Mouse (Mus musculus) G1E (cell line): ENCODE results near the gene Ucma. TPM values are rescaled to one million over a fixed set of nuclear protein-coding genes. Genes with fewer than 3 reads are reported as not detected.

Source experiments
- ATAC-seq: 2 replicates; pipeline ENCODE4 v1.8.0; 2016; ENCODE audit warnings: mild to moderate bottlenecking; ENCODE audit not compliant: insufficient number of reproducible peaks, poor library complexity, low FRiP score, severe bottlenecking; ENCODE audit errors: extremely low read depth
- DNase-seq: peaks from one replicate; pipeline ENCODE4 v3.0.0; 2012; ENCODE audit warnings: low spot score
- H3K27me3 ChIP-seq: 2 replicates; pipeline ENCODE4 v1.6.1; 2012; ENCODE audit warnings: mild to moderate bottlenecking, low read length, inconsistent platforms; ENCODE audit not compliant: insufficient read depth
- H3K36me3 ChIP-seq: replicated peaks from 2 replicates; pipeline ENCODE3; 2012; ENCODE audit warnings: mild to moderate bottlenecking, inconsistent platforms
- H3K4me1 ChIP-seq: 2 replicates; pipeline ENCODE4 v1.6.1; 2012; ENCODE audit warnings: low read depth, low read length, inconsistent platforms, mixed read lengths; ENCODE audit not compliant: insufficient read depth
- H3K4me3 ChIP-seq: 2 replicates; pipeline ENCODE4 v1.5.1; 2012; ENCODE audit warnings: low read depth, mild to moderate bottlenecking, inconsistent platforms, low read length, moderate library complexity, mixed read lengths
- H3K9me3 ChIP-seq: replicated peaks from 2 replicates; pipeline ENCODE4 v1.6.1; 2012; ENCODE audit warnings: inconsistent platforms
- CTCF ChIP-seq: IDR thresholded peaks from 2 replicates; pipeline ENCODE4 v1.5.1; 2012; ENCODE audit warnings: low read depth, low read length, inconsistent platforms, mixed read lengths
- GATA1 ChIP-seq: IDR thresholded peaks from 2 replicates; pipeline ENCODE4 v1.6.1; 2012; ENCODE audit warnings: borderline replicate concordance, low read length, inconsistent platforms, mixed read lengths
- GATA2 ChIP-seq: IDR thresholded peaks from 2 replicates; pipeline ENCODE4 v1.6.1; 2012; ENCODE audit warnings: low read depth, low read length, inconsistent platforms, borderline replicate concordance
- POLR2AphosphoS5 ChIP-seq: IDR thresholded peaks from 2 replicates; pipeline ENCODE4 v1.6.1; 2012; ENCODE audit warnings: low read depth, low read length, inconsistent platforms; ENCODE audit not compliant: insufficient replicate concordance
- TAL1 ChIP-seq: conservative IDR thresholded peaks from 2 replicates; pipeline ENCODE4 v1.6.1; 2012; ENCODE audit warnings: low read depth, low read length, inconsistent platforms, mixed read lengths
- polyA plus RNA-seq: library from polyadenylated mRNA; stranded (reverse); fragments of >175 nt; gene quantifications from 2 replicates; pipeline ENCODE4 v1.2.3, GENCODE M21; 2012
- total RNA-seq, 2 experiments: library from RNA; stranded (forward) in 1 of 2; stranded (reverse) in 1 of 2; fragments of 200-1000 nt in 1 of 2; fragments of >200 nt in 1 of 2; fragmentation: Nextera tagmentation in 1 of 2; gene quantifications; 2 replicates each; pipeline ENCODE4 v1.2.3; 2014 to 2017

Ucma gene
- total and polyA plus RNA-seq, 3 experiments: not detected

- Histone ChIP-seq H3K4me1 (peaks cover 13% of the 10 kb centered on the region), H3K36me3 (peaks cover 87% of the 10 kb centered on the region), H3K9me3 (no peaks in the 10 kb centered on the region), H3K27me3 (no peaks in the 10 kb centered on the region), H3K4me3 (no peak overlapping the region)
- no peak for TF ChIP-seq POLR2AphosphoS5
- TF ChIP-seq TAL1: no peak
- no peak for TF ChIP-seq GATA1
- no peak for TF ChIP-seq GATA2
- no peak for TF ChIP-seq CTCF
- DNase-seq: no peak
- ATAC-seq: no peak
These were observed 56.7 kb downstream of the Ucma start for GRCm38 (mm10) chr2:5032665-5033064.

DNA sequence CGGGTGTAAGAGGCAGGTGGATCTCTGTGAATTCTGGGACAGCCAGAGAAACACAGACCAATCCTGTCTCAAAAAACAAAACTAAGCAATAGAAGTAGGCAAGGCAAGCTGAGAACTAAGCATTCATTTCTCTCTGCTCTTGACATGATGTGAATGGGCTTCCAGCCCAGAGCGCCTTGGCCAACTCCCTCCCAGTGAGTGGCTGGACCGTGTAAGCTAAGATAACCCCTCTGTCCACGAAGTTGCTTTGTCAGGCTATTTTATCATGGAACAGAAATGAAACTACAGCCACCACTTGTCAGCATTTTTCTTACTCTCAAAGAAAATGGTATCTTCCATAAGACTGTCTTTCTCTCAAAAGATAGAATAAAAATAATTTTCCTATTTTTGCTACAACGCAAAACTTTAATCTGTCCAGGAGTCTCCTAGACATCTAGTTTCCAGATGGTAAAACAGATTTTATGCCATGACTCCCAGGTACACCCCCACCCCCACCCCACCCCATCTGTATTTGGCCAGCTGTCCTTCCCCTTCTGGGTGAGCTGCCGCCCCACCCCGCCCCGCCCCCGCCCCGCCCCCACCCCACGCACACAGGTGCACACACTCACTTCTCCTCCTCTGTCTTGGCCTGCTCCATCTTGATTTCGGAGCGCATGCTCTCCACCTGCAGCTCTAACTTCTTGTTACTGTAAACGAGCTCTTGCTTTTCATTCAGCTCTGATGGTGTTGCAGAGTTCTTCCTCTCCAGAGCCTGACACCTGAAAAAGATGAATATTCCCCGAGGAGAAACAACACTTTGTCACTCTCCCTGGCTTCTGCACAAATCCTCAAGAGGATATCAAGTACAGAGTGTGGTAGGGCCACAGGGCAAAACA, 57.9 kb downstream of the Ucma start:
- Histone ChIP-seq H3K4me1 (peaks cover 15% of the 10 kb centered on the region), H3K27me3 (no peaks in the 10 kb centered on the region), H3K9me3 (no peaks in the 10 kb centered on the region), H3K4me3 (no peak overlapping the region), H3K36me3 (peaks cover 87% of the 10 kb centered on the region)
- DNase-seq (no peak), ATAC-seq (no peak)
- TF ChIP-seq POLR2AphosphoS5 (no peak), GATA2 (no peak), TAL1 (no peak), GATA1 (no peak), CTCF (no peak)

DNA sequence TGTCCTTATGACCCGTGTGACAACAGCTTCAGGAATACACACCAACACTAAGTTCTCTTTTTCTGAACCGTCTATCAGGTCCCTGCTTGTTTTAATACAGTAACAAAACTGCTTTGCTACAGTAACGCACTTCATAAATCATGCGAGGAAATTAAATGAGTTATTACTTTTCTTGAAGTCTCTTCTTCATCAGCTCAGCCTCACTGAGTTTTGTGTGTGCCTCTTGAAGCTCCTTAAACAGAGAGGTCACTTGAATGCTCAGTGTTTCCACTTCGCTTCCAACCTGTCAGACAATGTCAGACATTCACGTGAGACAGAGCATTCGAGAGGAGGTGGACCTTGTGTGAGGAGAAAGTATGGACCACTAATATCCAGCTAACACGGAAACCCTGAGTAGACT, 58.9 kb downstream of the Ucma start:
- Histone ChIP-seq H3K36me3 (peaks cover 86% of the 10 kb centered on the region), H3K9me3 (no peaks in the 10 kb centered on the region), H3K4me3 (no peak overlapping the region), H3K27me3 (no peaks in the 10 kb centered on the region), H3K4me1 (peaks cover 22% of the 10 kb centered on the region)
- DNase-seq (no peak), ATAC-seq (no peak)
- TF ChIP-seq TAL1: no peak
- TF ChIP-seq POLR2AphosphoS5: no peak
- no peak for TF ChIP-seq GATA1
- TF ChIP-seq CTCF: no peak
- TF ChIP-seq GATA2: no peak

DNA sequence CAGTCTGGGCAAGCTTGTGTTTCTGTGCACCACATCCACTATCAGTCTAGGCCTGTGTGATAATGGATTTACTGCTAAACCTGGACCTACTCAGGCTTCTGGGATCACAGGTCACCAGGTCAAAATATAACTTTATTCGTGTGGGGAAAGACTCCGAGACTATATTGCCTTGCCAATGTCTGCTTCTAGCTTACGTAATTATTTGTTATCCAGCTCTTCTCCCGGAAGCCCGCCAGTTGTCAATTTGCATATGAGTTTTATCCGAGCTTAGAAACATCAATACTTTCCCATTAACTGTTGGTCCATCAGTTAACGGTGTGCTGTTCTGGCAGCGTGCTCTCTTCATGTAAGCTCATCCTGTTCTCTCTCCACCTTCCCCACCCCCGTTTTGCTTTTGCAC, 59.3 kb downstream of the Ucma start:
- ATAC-seq: no peak
- peaks cover 86% of the 10 kb centered on the region for H3K36me3 ChIP-seq

More for the DNA sequence above, 59.3 kb downstream of the Ucma start:
- no peak for DNase-seq
- Histone ChIP-seq H3K4me3 (no peak overlapping the region), H3K4me1 (peaks cover 26% of the 10 kb centered on the region), H3K27me3 (no peaks in the 10 kb centered on the region), H3K9me3 (no peaks in the 10 kb centered on the region)
- TF ChIP-seq TAL1 (no peak), GATA1 (no peak), CTCF (no peak), GATA2 (no peak), POLR2AphosphoS5 (no peak)

Other genes starting within 250 kb of the Ucma start
- gene Sephs1, start 94.6 kb upstream of the Ucma start, total RNA-seq (2014; fragmentation: Nextera tagmentation): 38.8 and 42.6 TPM in 2 replicates
- gene Sephs1, start 94.6 kb upstream of the Ucma start, total RNA-seq (2017): 52.2 and 55.8 TPM in 2 replicates
- 8.4 and 9.0 TPM in 2 replicates for gene Sephs1, start 94.6 kb upstream of the Ucma start, polyA plus RNA-seq
- gene Phyh, start 57.1 kb upstream of the Ucma start, total RNA-seq (2014; fragmentation: Nextera tagmentation): 22.6 and 32.8 TPM in 2 replicates
- gene Phyh, start 57.1 kb upstream of the Ucma start, total RNA-seq (2017): 14.5 and 20.2 TPM in 2 replicates
- 3.8 and 4.3 TPM in 2 replicates for gene Phyh, start 57.1 kb upstream of the Ucma start, polyA plus RNA-seq
- 94.5 and 118 TPM in 2 replicates for gene Mcm10, start 36.7 kb downstream of the Ucma start, total RNA-seq (2014; fragmentation: Nextera tagmentation)
- 97.5 and 100 TPM in 2 replicates for gene Mcm10, start 36.7 kb downstream of the Ucma start, total RNA-seq (2017)
- gene Mcm10, start 36.7 kb downstream of the Ucma start, polyA plus RNA-seq: 36.4 and 48.7 TPM in 2 replicates
- 65.2 and 68.0 TPM in 2 replicates for gene Optn, start 87.9 kb downstream of the Ucma start, total RNA-seq (2014; fragmentation: Nextera tagmentation)
- gene Optn, start 87.9 kb downstream of the Ucma start, total RNA-seq (2017): 117 and 139 TPM in 2 replicates
- gene Optn, start 87.9 kb downstream of the Ucma start, polyA plus RNA-seq: 29.3 and 30.3 TPM in 2 replicates
- not detected in 2 replicates for gene Ccdc3, start 161.7 kb downstream of the Ucma start, total RNA-seq (2014; fragmentation: Nextera tagmentation)
- gene Ccdc3, start 161.7 kb downstream of the Ucma start, total RNA-seq (2017): not detected in 2 replicates
- not detected in 2 replicates for gene Ccdc3, start 161.7 kb downstream of the Ucma start, polyA plus RNA-seq